Mouse (Mus musculus) left cerebral cortex, postnatal 4 days (tissue): ENCODE data around the gene Nfkbiz. TPM values are rescaled to one million over a fixed set of nuclear protein-coding genes. Genes with fewer than 3 reads are reported as not detected.
"Not testable (repeated sequence)": the region's sequence is repeated elsewhere in the genome, so short reads cannot be mapped to it uniquely, and the experiment has no call there.

Source experiments
- DNase-seq: peaks from one replicate; pipeline ENCODE4 v3.0.0-alpha.2; 2022
- intact Hi-C: fragments of 180-260 bp; cut with DNase I; formaldehyde crosslinking; loops from one replicate; pipeline ENCODE4 v1.15.1; 2025
- total RNA-seq, 2 experiments: library from RNA; stranded (reverse); gene quantifications; 2 replicates each; pipeline ENCODE4 v1.2.3; 2021

The Nfkbiz gene
- 1 to 10 TPM; 2.3 to 2.5 TPM for total RNA-seq

DNA sequence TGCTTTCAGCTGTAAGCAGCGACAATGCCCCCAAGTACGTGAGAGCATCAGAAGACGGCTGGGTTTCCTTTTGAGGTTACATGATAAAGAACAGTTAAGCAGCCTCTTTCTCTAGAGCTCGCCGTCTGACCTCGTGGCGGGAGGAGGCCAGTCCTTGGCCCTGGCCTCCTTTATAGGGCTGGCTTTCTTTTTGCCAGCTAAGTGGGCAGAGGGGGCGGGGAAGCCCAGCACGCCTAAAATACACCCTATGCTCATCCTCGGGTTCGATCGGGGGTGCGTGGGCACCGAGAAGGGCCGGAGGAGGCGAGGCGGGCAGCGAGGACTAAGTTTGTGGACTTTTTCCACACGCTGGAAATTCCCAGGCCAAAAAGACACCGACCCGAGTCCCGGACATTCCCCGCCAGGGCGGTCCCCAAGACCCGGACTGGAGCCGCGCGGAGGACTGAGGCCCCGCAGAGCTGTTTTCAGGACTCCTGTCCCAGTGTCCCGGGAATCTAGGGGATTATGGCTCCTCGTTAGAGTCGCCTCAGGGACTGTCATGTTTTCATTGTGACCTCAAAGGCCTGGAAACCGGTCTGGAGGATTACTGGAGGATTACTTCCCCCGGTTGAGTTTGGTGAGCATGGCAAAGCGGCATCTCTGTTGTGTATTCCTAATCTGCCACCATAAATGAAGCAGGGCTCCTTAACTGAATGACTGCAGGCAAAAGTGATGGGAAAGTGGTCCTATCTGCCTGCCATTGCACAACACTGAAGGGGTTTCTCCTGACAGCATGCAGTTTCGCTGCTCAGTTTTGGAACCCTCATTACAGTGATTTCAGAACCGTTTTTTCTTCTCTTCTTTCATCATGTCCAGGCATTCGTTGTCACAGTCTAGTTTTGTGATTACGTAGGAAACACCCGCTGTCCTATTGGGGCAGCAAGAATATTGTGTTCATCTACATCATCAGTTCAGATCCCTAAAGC lies at the start of gene Nfkbiz:
Gene Nfkbiz (minus strand): TSS at position 390 of the 965 bp plus-strand sequence.
- intact Hi-C loops, result no loop called here
- DNase-seq, result peak; percentile 86

DNA sequence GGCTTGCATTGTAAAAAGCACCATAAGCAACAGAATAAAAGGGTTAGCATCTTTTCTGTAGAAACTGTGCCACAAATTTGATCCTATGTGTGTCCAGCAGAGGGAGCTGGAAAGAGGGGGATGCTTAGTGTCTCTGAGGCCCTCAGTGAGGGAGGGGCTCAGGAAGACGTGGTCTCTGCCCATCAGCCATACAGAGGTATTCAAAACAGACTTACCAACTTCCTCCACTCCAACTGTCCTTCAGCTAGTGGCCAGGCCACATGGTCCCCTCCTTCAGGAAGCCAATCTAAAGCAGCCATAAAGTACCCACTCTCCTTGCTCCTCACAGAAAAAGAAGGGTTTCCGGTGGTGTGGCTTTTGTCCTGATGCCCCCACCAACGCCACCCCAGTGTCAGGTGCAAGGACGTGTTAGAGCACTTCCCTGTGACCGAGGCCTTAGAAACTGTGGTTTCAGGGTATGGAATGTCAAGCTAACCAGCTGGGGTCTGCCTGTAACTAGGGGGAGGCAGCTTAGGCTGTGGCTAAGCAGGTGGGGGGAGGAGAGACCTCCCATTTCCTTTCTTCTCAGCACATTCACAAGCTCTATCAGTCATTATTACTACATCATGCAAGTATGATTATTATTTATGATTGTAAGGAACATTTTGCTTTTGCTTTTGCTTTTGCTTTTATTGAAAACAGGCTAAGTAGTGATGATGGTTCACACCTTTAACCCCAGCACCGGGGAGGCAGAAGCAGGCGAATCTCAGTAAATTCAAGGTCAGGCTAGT lies 49.3 kb upstream of the Nfkbiz start:
- intact Hi-C loops, result no loop called here
- DNase-seq, result no peak

DNA sequence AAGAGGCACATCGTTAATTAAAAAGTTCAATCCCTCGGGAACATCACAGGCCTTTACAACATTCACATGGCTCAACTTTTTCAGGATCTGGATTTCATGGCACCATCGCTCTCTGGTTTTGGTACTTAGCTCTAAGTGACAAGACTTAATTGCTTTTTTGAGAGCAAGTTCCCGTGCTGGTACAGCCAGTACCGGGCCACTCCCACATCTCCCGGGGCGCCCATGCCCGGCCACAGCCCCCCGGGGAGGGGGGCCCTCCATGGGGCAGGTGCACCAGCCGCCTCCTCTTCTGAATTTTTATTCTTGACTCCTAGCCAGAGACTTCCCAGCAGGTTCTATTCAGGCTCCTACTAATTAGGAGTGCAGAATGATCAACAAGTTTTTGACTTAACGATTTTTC lies 45.5 kb upstream of the Nfkbiz start:
- intact Hi-C loops, result no loop called here
- DNase-seq, result no peak

DNA sequence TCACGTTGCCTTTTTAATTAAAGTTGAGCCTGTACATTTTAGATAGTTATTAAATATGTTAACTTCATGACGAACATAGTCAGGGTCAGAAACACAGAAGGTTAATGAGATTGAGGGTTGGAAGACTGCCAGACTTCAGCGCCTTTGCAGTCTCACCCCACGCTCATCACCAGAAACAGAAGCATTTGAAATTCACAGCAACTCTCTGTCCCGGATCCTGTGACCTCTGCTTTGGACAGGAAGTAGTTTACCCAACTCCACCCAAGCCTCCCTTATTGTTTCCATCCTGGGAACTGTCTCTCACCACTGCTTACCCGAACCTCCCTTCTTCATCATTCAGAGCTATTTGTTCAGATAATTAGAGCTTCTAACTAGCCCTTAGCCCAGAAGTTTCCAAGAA lies 37.3 kb upstream of the Nfkbiz start:
- DNase-seq, result no peak
- intact Hi-C loops, result no loop called here

DNA sequence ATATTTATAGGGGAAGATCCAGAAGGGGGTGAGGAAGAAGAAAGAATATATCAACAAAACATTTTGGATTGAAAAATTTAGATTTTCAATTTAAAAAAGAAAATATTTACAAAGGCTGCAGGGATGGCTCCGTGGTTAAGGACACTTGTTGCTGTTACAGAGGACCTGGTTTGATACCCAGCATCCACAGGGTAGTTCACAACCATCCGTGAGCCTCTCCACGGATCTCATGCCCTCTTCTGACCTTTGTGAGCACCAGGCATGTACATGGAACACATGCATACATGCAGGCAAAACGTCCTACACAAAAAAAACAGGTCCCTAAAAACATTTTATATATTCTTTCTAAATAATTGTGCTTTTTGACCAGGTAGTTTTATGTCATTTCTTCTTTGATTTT lies 25.1 kb upstream of the Nfkbiz start:
- DNase-seq, result no peak
- intact Hi-C loops, result no loop called here

DNA sequence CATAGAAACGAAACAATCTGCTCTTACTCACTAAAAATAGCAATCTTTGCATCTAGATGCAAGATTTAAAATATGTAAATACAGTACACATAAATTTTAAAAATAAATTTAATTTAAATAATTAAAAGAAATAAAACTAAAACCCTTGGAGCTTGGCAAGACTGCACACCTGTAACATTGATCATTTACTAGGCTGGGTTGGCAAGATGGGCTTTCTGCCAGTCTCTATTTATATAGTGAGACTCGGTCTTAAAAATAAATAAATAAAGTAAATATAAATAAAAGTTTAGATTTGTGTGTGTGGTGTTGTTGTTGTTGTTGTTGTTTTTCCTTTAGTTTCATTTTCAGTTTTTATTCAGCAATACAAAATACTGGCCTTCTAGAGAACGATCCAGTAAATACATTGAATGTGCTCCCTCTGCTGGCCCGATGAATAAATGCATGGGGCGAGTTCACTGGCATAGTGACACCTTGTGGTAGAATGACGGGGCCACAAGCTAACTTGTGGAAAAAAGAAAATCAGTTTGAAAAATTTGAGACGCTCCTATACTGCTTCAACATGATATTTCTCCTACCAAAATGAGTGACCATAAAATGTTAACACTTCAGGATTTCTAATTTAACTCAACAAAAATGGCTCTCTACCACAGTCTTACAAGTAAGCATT lies 24.6 kb upstream of the Nfkbiz start:
- intact Hi-C loops, result no loop called here
- peak; percentile 56 for DNase-seq

DNA sequence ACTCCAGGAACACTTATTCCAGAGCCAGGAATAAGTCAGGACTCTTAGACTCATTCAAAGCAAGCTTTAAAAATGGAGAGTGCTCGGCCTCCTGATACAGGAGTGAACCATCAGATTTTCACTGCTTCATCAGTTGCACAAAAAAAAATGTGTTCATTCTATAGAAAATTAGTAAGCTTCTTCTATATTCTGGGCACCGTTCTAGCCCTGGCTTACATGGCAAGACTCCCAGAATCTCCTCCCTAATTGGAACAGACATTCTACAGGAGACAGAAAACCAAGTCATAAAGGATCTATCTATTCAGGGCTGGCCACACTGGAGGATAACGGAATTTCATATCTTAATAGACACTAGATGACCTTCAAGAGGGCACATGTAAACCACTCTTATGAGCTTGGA lies 22.4 kb upstream of the Nfkbiz start:
- no peak for DNase-seq
- intact Hi-C loops, result no loop called here

DNA sequence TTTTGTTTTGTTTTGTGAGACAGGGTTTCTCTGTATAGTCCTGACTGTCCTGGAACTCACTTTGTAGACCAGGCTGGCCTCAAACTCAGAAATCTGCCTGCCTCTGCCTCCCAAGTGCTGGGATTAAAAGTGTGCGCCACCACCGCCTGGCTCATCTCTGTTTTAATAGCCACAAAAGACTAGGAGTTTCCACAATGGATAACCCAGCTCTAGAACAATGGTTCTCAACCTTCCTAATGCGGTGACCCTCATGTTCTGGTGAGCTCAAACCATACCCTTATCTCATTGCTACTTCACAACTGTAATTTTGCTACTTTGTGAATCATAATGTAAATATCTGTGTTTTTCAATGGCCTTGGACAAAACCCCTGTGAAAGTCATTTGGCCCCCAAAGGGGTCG lies 20.7 kb upstream of the Nfkbiz start:
- intact Hi-C loops, DNase-seq: not testable (repeated sequence)

DNA sequence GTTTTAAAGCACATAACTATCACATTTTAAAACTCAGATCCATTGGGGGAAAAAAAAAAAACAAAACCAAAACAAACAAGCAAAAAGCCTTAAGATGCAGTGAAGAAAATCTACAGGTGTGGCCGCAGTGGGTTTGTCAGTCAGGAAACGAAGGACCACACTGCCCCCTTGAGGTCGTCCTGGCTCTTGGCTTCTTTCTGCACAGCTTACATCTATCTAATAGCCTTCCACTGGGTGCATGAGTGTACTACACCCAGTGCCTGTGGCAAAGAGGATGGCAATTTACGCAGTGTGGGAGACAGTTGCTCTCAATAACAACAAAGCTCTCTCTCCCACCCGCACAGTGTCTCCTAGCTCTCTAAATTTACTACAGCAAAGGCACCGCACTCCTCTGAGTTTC lies 19.8 kb upstream of the Nfkbiz start:
- intact Hi-C loops, result no loop called here
- DNase-seq, result peak; percentile 67

DNA sequence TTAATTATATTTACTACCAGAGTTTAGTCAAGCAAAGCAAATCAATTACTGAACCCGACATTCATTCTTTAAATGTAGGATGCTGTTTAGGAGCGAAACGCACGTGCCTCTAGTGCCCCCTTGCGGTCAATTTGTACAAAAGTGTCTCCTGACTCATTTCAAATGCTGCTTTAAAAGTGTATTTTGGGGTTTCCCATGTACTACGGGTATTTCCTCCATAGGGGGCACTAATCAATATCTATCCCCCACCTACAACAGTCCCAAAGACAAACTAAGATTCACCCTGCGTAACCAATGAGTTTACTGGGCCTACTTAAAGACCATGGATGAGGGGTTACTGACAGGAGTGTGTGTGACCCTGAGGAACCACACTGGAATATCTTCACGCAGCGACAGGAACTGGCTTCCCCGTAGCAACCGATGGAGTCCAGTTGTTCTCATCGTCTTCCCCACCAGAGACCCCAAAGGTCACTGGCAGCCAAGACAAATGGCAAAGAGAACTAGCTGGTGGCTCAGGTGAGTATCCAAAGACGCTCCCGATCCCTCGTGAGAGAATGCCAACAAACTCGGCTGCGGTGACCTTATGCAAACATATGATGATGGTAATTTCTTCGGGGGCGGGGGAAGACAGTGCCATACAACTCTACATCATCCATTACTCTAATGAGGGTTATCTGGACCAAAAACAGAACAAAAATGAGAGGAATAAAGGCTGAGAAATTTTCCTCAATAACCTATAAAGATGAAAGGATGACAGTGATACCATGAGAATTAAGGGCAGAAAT lies 14.4 kb upstream of the Nfkbiz start:
- DNase-seq, result peak; percentile 79
- intact Hi-C loops, result no loop called here

DNA sequence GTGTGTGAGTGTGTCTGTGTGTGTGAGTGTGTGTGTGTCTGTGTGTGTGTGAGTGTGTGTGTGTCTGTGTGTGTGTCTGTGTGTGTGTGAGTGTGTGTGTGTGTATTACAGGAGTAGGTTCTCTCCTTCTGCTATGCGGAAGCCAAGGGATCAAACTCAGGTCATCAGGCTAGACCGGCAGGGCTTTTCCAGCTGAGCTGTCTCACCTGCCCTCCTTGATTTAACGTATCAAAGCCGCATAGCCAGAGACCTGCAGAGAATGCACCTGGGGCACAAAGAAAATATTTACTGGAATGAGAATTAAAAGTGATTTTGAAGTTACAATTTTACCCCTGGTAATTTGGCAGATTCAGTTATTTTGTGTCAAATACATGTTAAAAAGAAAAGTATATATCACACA lies 13.8 kb upstream of the Nfkbiz start:
- DNase-seq, result no peak
- intact Hi-C loops, result no loop called here

DNA sequence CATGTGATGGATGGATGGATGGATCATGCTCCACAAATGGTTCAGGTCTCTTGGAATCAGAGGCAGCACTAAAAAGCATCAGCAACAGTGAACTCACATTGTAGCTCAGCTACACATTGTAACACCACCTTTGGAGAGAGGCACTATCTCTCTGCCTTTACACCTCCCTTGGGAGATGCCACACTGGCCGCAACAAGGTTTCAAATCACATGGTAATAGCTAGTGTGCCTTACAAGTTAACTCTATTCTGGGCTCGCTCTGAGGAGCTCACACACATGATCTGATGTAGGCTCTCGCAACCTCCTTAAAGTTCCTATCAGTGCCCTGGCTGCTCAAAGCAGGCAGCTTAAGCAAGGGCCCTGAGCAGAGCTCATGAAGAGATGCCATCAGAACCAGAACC lies 11.8 kb upstream of the Nfkbiz start:
- intact Hi-C loops, result loop anchor here (2.0 kb wide), 1 partner anchor 372 kb away; no protein-coding TSS in a partner anchor
- DNase-seq, result no peak

DNA sequence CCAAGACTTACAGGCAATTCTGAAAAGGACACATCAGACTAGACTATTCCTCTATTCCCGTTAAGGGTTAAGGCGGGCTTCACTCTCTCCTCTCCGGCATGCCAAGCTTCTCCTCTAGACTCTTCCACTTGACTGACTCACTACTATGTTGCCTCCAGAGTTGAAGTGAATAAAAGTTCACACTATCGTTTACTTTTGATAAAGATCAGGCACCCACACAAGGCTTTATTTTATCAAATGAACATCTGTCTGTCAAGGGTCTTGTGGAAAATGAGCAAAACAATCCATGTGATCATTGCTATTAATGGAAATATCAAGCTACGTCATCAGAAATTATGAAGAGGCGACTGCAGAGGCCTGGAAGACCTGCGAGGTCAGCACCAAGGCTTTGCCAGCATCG lies 9.0 kb upstream of the Nfkbiz start:
- intact Hi-C loops, result no loop called here
- no peak for DNase-seq

DNA sequence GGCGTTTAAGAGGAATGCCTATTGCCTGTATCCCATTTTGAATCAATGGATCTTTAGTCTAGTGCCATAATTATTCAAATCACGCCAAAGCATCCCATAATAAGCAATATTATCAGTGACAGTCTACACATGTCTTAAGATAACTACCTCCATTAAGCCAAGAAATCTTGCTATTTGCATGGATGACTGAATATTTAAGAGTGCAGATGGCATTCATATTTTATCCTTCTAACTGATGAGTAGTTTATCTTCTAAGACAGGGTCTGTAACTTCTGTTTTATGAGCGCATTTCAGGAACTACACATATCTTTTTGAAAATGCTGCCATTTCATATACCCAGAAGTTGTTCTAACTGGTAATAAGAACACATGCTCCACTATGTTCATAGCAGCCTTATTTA lies 6.1 kb upstream of the Nfkbiz start:
- no peak for DNase-seq
- intact Hi-C loops, result no loop called here

DNA sequence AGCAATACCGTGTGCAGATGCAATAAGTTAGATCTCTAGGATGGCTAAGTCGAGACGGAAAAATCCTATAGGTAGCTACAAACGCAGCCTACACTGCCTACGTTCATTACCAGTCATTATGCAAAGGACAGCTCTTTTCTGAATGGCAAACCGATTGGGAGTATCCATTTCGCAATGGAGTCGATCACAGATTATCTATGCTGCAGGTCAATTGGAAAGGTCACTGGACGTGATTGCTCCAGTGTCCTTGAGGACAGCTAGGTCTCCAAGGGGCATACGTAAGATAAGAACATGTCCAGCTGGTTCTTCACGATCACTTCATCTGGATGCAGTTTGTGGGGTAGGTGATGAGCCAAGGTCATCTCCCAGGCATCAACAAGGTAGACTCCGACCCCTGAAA lies 5.2 kb upstream of the Nfkbiz start:
- no peak for DNase-seq
- intact Hi-C loops, result no loop called here

DNA sequence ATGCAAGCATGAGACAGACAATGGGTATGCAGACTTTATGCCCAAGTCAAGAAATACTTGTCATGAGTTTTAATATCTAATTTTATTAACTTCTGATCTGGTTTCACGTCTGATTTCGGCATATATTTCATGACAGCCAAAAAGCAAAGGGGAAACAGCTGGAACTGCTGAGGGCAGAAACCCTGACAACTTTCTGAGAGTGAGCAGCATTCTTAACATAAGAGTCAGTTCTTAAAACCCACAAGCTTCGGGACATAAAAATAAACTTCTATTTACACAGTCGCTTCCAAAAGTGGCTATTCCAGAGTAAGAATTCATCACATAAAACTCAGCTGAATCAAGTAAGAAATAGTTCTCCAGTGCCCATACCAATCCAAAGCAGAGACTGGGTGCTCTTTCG lies 4.4 kb upstream of the Nfkbiz start:
- DNase-seq, result no peak
- intact Hi-C loops, result no loop called here

DNA sequence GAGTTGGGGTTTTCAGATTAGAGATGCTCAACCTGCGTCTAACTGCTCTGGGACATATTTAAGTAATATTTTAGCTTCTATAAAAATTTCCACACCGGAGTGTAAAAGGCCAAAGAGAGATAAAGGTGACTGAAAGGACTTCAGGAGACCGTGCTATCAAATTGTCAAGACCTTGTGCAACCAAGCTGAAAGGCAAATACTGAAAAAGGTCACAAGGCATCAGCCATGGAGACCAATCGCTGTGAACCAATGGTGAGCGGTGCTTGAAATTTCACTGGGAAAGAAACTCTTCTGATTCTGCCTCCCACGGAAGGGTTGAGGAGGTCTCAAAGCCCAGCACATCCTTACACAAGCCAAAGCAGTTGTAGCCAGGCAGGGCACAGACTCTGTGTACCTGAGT lies 2.8 kb upstream of the Nfkbiz start:
- intact Hi-C loops, result no loop called here
- no peak for DNase-seq

DNA sequence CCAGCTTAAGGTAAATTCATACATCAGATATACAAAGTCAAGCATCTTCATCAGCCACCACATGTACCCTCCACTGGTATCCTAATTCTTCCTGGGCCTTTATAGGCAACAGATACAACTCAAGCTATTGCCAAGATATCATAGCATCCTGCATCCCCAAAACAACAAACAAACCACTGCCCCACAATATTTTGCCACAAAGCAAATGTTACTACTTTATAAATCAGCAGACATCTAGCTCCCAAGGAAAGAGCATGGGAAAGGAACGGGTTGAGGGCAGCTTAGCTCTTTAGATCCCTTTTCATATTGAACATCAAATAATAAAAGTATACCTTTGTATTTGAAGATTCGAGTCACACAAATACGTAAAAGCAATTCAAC lies 580 bp downstream of the Nfkbiz start:
- intact Hi-C loops, result no loop called here
- no peak for DNase-seq

DNA sequence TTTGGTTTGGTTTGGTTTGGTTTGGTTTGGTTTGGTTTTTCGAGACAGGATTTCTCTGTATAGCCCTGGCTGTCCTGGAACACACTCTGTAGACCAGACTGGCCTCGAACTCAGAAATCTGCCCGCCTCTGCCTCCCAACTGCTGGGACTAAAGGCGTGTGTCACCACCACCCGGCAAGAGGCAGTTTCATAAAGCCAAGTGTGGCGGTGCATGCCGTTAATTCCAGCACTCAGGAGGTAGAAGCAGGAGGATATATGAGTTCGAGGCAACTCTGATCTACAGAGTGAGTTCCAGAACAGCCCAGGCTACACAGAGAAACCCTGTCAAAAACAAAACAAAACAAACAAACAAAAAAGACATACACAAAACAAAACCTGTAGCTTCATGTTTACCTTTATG lies 1.0 kb downstream of the Nfkbiz start:
- DNase-seq, intact Hi-C loops: not testable (repeated sequence)

DNA sequence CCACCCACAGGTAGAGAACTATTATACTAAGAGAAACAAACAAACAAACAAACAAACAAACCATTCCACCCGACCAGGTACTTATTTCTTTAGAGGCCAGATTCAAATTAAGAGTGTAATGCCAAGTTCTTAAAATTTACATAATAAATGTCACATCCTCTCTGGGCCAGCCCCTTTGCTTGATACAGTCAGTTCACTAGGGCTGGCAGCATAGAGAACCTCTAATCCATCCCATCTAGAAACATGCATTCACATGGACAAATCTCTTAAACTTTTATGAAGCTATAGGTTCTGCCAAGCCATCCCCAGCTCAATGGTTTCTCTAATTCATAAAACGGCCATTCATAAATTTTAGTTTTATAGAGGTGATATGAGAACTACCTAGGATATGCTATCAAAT lies 1.5 kb downstream of the Nfkbiz start:
- intact Hi-C loops, result no loop called here
- DNase-seq, result no peak

DNA sequence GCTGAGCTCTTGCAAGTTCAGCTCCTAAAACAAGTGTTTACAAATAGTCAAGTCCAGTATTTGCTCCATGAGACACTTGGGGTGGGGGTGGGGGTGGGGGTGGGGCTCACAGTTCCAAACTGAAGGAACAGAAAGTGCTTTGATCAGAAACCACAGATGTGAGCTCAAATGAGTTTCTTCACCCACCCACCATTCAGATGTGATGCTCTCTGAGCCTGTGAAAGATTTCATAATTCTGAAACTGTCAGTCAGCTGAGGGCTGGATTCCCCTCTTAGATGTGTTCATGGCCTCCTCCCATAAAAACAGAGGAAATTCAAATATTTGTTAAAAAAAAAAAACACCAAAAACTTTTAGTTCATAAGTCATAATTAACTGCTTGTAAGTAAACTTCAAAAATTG lies 2.9 kb downstream of the Nfkbiz start:
- intact Hi-C loops, result no loop called here
- no peak for DNase-seq
